In the genomic region with DNA sequence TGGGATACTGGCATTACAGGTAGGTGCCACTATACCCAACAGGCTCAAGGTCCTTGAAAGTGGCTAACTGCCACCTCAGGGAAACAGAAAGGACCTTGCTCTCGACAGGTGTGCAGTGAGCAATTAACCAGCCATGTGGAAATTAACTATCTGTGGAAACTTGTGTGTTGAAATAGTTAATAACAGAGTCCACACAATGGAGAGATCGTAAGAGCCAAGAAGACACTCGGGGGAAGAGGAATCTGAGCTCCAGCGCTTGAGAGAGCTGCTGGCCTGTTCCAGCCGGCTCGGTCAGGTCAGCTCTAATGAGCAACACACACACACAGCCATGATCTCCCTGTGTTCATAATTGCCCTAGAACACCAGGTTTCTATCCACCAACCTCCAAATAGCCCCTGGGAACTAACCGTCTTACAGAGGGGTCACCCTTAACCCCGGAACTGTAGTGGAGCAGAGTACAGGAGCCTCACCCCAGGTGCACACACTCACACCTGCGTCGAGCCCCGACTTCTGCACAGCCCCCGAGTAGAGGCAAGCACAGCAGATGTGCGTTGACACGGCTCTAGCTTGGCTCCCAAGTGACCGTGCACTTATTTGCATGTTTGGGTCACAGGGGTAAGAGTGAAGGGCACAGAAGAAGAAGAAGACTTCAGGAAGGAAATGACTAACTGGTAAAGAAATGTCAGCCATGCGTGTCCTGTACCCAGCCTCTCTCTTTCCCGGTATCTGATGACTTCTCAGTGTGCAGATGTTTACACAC, we compare ENCODE assay signal across 11 mouse cellular contexts. TPM values are rescaled to one million over a fixed set of nuclear protein-coding genes. Genes with fewer than 3 reads are reported as not detected.
DNase-seq lines count a peak whose midpoint lies in the region; TF ChIP-seq lines count a peak whose summit lies in the region.
"Had no signal": no experiment of that assay in that cellular context is flagged by ENCODE, and none has a peak within 500 bp of the region (broad histone marks: within the 10 kb centered on the region; RNA-seq: fewer than 3 reads in every experiment).

No protein-coding gene starts in this region.

- TF ChIP-seq POLR2A in CH12.LX (IDR thresholded peaks at IDR 0.05; ENCODE audit: low read depth, low read length) = peak; percentile 49; the same call in 1 of the 2 replicates

- no peaks in the 10 kb centered on the region for H3K79me2 ChIP-seq in CH12.LX (replicated peaks; ENCODE audit: control insufficient read depth, extremely low read depth, insufficient read depth, poor library complexity, severe bottlenecking)

- H3K9me3 ChIP-seq in CH12.LX (replicated peaks; ENCODE audit: low read length) = peaks cover 24% of the 10 kb centered on the region
- H3K9me3 ChIP-seq: stomach, embryonic 15.5 days had no signal

- no peak for TF ChIP-seq CTCF in CH12.LX (conservative IDR thresholded peaks at IDR 0.05 in 1 of 2, IDR thresholded peaks at IDR 0.05 in 1 of 2; ENCODE audit: low read depth in 2 of 2, low read length in 2 of 2)

- no peaks in the 10 kb centered on the region for H3K36me3 ChIP-seq in CH12.LX (replicated peaks in 1 of 2; ENCODE audit: control insufficient read depth in 1 of 2, insufficient read depth in 1 of 2, low read length in 1 of 2)
- H3K36me3 ChIP-seq: stomach, embryonic 15.5 days had no signal

- no peak for TF ChIP-seq RAD21 in CH12.LX (IDR thresholded peaks at IDR 0.05; ENCODE audit: low read depth, low read length)

- H3K9ac ChIP-seq in CH12.LX (ENCODE audit: insufficient read depth, low read depth) = peak overlapping the region; percentile 33; the same call in 1 of the 2 replicates
- H3K9ac ChIP-seq: forebrain, embryonic 13.5 days; stomach, embryonic 15.5 days had no signal

- dilution Hi-C loops in CH12.LX (cut with MboI; ENCODE audit: extremely low pct_ligation_motif_present, extremely low pct_unique_long_range_greater_than_20kb, low sequenced_read_pairs) = no loop called here

- peak overlapping the region; percentile 89 for H3K27ac ChIP-seq in CH12.LX (ENCODE audit: insufficient read depth, low read depth)
- H3K27ac ChIP-seq: forebrain, embryonic 13.5 days; stomach, embryonic 15.5 days had no signal

- peak overlapping the region; percentile 72 for H3K4me2 ChIP-seq in CH12.LX (ENCODE audit: insufficient read depth, low read depth, poor library complexity, severe bottlenecking)
- H3K4me2 ChIP-seq: forebrain, embryonic 13.5 days; stomach, embryonic 15.5 days had no signal

- TF ChIP-seq EP300 in CH12.LX (IDR thresholded peaks at IDR 0.05; ENCODE audit: low read length) = peak; percentile 98

- H3K27me3 ChIP-seq in CH12.LX (replicated peaks) = peaks cover 9% of the 10 kb centered on the region
- H3K27me3 ChIP-seq: stomach, embryonic 15.5 days had no signal

- in situ Hi-C loops in CH12.LX (cut with MboI; ENCODE audit: low pct_ligation_motif_present, low pct_unique_long_range_greater_than_20kb, low sequenced_read_pairs) = no loop called here

- peak; percentile 98 for DNase-seq in A20 (ENCODE audit: low read depth, low spot score)
- DNase-seq in CH12.LX (ENCODE audit: extremely low read depth) = peak; percentile 95
- peak; percentile 40 for DNase-seq in kidney, postnatal 10 days
- peak; percentile 91 for DNase-seq in spleen, postnatal 36 days (ENCODE audit: low spot score in 2 of 2)
- no peak for DNase-seq in layer of hippocampus, adult 18-20 months (ENCODE audit: low spot score in 2 of 2)
- DNase-seq in adrenal gland, postnatal 14 days = no peak
- no peak for DNase-seq in lung, postnatal 10 days
- DNase-seq: gastrocnemius, postnatal 36 days; lung, postnatal 4 days had no signal

- H3K4me3 ChIP-seq in CH12.LX (replicated peaks in 1 of 3; ENCODE audit: low read depth in 2 of 3, low read length in 2 of 3, poor library complexity in 1 of 3) = peak overlapping the region in 1 of 3 experiments; percentile 14
- H3K4me3 ChIP-seq: forebrain, embryonic 13.5 days; stomach, embryonic 15.5 days had no signal

- H3K4me1 ChIP-seq in CH12.LX (ENCODE audit: control insufficient read depth in 1 of 2, insufficient read depth in 2 of 2) = peaks cover 17 to 30% of the 10 kb centered on the region in 2 experiments
- H3K4me1 ChIP-seq: forebrain, embryonic 13.5 days had no signal

TF ChIP-seq in CH12.LX, 34 proteins besides CTCF, POLR2A, EP300 and RAD21:
- TF ChIP-seq NELFE (IDR thresholded peaks at IDR 0.05; ENCODE audit: low read depth, low read length) = no peak; the same call in 1 of the 2 replicates
- peak; percentile 91 for TF ChIP-seq ETS1 (conservative IDR thresholded peaks at IDR 0.05; ENCODE audit: low read depth, low read length)
- peak; percentile 71; the same call in 1 of the 2 replicates for TF ChIP-seq MYC (IDR thresholded peaks at IDR 0.05; ENCODE audit: low read depth, low read length)
- TF ChIP-seq BHLHE40 (IDR thresholded peaks at IDR 0.05; ENCODE audit: low read depth, low read length) = peak; percentile 94
- TF ChIP-seq HCFC1 (IDR thresholded peaks at IDR 0.05; ENCODE audit: low read depth, low read length) = 0 out of 2 replicates have a peak, but pooled peaks have one; percentile 9
- TF ChIP-seq MXI1 (IDR thresholded peaks at IDR 0.05; ENCODE audit: low read depth, low read length) = peak; percentile 77
- peak; percentile 99 for TF ChIP-seq TCF12 (IDR thresholded peaks at IDR 0.05; ENCODE audit: low read depth, low read length)
- peak; percentile 84 for TF ChIP-seq CHD2 (IDR thresholded peaks at IDR 0.05; ENCODE audit: low read length)
- peak; percentile 75 for TF ChIP-seq RCOR1 (conservative IDR thresholded peaks at IDR 0.05; ENCODE audit: low read depth, low read length)
- 0 out of 2 replicates have a peak, but pooled peaks have one; percentile 30 for TF ChIP-seq TBP (conservative IDR thresholded peaks at IDR 0.05; ENCODE audit: low read depth, low read length)
- TF ChIP-seq ZC3H11A (IDR thresholded peaks at IDR 0.05; ENCODE audit: low read depth, low read length) = no peak
- TF ChIP-seq KAT2A (IDR thresholded peaks at IDR 0.05; ENCODE audit: insufficient replicate concordance, low read length) = 0 out of 2 replicates have a peak, but pooled peaks have one; percentile 25
- 0 out of 2 replicates have a peak, but pooled peaks have one; percentile 74 for TF ChIP-seq MAFK (IDR thresholded peaks at IDR 0.05; ENCODE audit: insufficient replicate concordance, low read length)
- TF ChIP-seq MAZ (IDR thresholded peaks at IDR 0.05; ENCODE audit: low read depth, low read length) = peak; percentile 87
- peak; percentile 83 for TF ChIP-seq MEF2A (IDR thresholded peaks at IDR 0.05; ENCODE audit: borderline replicate concordance, low read depth, low read length)
- TF ChIP-seq JUND (conservative IDR thresholded peaks at IDR 0.05; ENCODE audit: low read depth, low read length) = peak; percentile 75
- peak; percentile 74 for TF ChIP-seq SIN3A (IDR thresholded peaks at IDR 0.05; ENCODE audit: low read length)
- no peak for TF ChIP-seq E2F4 (IDR thresholded peaks at IDR 0.05; ENCODE audit: insufficient replicate concordance, low read depth, low read length)
- TF ChIP-seq USF2 (conservative IDR thresholded peaks at IDR 0.05; ENCODE audit: low read depth, low read length) = no peak
- no peak for TF ChIP-seq ZKSCAN1 (IDR thresholded peaks at IDR 0.05; ENCODE audit: borderline replicate concordance, low read depth, low read length)
- peak; percentile 87 for TF ChIP-seq IRF4 (IDR thresholded peaks at IDR 0.05; ENCODE audit: low read depth, low read length)
- 0 out of 2 replicates have a peak, but pooled peaks have one; percentile 54 for TF ChIP-seq PAX5 (IDR thresholded peaks at IDR 0.05; ENCODE audit: low read length)
- peak; percentile 87 for TF ChIP-seq JUN (IDR thresholded peaks at IDR 0.05; ENCODE audit: insufficient read depth, low read depth, low read length)
- no peak for TF ChIP-seq POLR2AphosphoS2 (IDR thresholded peaks at IDR 0.05; ENCODE audit: low read depth, low read length)
- no peak for TF ChIP-seq ZMIZ1 (IDR thresholded peaks at IDR 0.05; ENCODE audit: low read depth, low read length)
- peak; percentile 26 for TF ChIP-seq ZNF384 (IDR thresholded peaks at IDR 0.05; ENCODE audit: low read depth, low read length)
- peak; percentile 13; the same call in 1 of the 2 replicates for TF ChIP-seq NRF1 (IDR thresholded peaks at IDR 0.05; ENCODE audit: low read depth, low read length)
- TF ChIP-seq ELF1 (IDR thresholded peaks at IDR 0.05; ENCODE audit: low read depth, low read length) = peak; percentile 57
- peak; percentile 34 for TF ChIP-seq MAX (IDR thresholded peaks at IDR 0.05; ENCODE audit: low read length)
- TF ChIP-seq USF1 (IDR thresholded peaks at IDR 0.05; ENCODE audit: low read depth, low read length) = no peak
- TF ChIP-seq SMC3 (IDR thresholded peaks at IDR 0.05; ENCODE audit: low read depth, low read length) = no peak
- no peak for TF ChIP-seq CHD1 (IDR thresholded peaks at IDR 0.05; ENCODE audit: low read depth, low read length)
- no peak for TF ChIP-seq GABPA (IDR thresholded peaks at IDR 0.05; ENCODE audit: insufficient replicate concordance, low read depth, low read length)
- no peak for TF ChIP-seq UBTF (IDR thresholded peaks at IDR 0.05; ENCODE audit: low read depth, low read length)
TF ChIP-seq in CH12.LX: peak in this region for 22.

RNA-seq across cellular contexts. Expression of gene Irf8, which starts 11.2 kb away (rescaled TPM):
- total RNA-seq in CH12.LX (2012; rRNA removed) (16.3 and 17.7 TPM in 2 replicates), CH12.LX (2014; rRNA removed) (11.2 and 13.3 TPM in 2 replicates)
- 34.3 and 37.4 TPM in 2 replicates for polyA plus RNA-seq in CH12.LX (2012; ENCODE audit: insufficient read length, low read depth)
- 1 to 10 TPM; 3.7 to 4.6 TPM for total RNA-seq in layer of hippocampus, adult 18-20 months (2021)
- total RNA-seq in adrenal gland, postnatal 14 days (2021) = 16.9 and 31.7 TPM in 2 replicates

RNA-seq across cellular contexts. Expression of gene Emc8, which starts 56.6 kb away (rescaled TPM):
- total RNA-seq in CH12.LX (2012; rRNA removed) (113 and 133 TPM in 2 replicates), CH12.LX (2014; rRNA removed) (33.4 and 35.3 TPM in 2 replicates)
- polyA plus RNA-seq in CH12.LX (2012; ENCODE audit: insufficient read length, low read depth) = 159 and 184 TPM in 2 replicates
- total RNA-seq in layer of hippocampus, adult 18-20 months (2021) = 10 to 100 TPM; 74.7 to 96.9 TPM
- total RNA-seq in adrenal gland, postnatal 14 days (2021) = 106 and 116 TPM in 2 replicates

RNA-seq across cellular contexts. Expression of gene Cox4i1, which starts 57.0 kb away (rescaled TPM):
- total RNA-seq in CH12.LX (2012; rRNA removed) = 890 and 970 TPM in 2 replicates
- total RNA-seq in CH12.LX (2014; rRNA removed) = 519 and 596 TPM in 2 replicates
- polyA plus RNA-seq in CH12.LX (2012; ENCODE audit: insufficient read length, low read depth) = 673 and 711 TPM in 2 replicates
- 1,000 to 10,000 TPM; 1,117 to 1,130 TPM for total RNA-seq in layer of hippocampus, adult 18-20 months (2021)
- 2,387 and 2,670 TPM in 2 replicates for total RNA-seq in adrenal gland, postnatal 14 days (2021)

RNA-seq across cellular contexts. Expression of gene Gm27021, which starts 57.1 kb away (rescaled TPM):
- 0.97 and 1.1 TPM in 2 replicates for total RNA-seq in CH12.LX (2012; rRNA removed)
- 0.49 and 1.0 TPM in 2 replicates for total RNA-seq in CH12.LX (2014; rRNA removed)
- 0.49 TPM in 1 of 2 replicates, not detected in the other for polyA plus RNA-seq in CH12.LX (2012; ENCODE audit: insufficient read length, low read depth)
- 1 to 10 TPM; 1.4 to 2.0 TPM for total RNA-seq in layer of hippocampus, adult 18-20 months (2021)
- 0.64 TPM in 1 of 2 replicates, not detected in the other for total RNA-seq in adrenal gland, postnatal 14 days (2021)
- total RNA-seq: gastrocnemius, postnatal 36 days had no signal

Comparison
In these comparisons a context has a peak if more than half of its experiments do, and no peak if none do; other contexts are left out.
1. DNase-seq: peak in A20 (single experiment), CH12.LX (single experiment), kidney, postnatal 10 days (single experiment) and spleen, postnatal 36 days (2 of 2); none in layer of hippocampus, adult 18-20 months (0 of 2), adrenal gland, postnatal 14 days (single experiment) and lung, postnatal 10 days (single experiment).